Mouse (Mus musculus): ENCODE results near the gene Olfr606. TPM values are rescaled to one million over a fixed set of nuclear protein-coding genes. Genes with fewer than 3 reads are reported as not detected.

Olfr606 gene
- not detected in 2 replicates for polyA plus RNA-seq (2015; fragmentation: Nextera tagmentation; extraction: Ambion mirVana)

GRCm38 (mm10) chr7:103448746-103449145 lies at the start of gene Olfr606:
TSS of gene Olfr606 (plus strand) at chr7:103449046.

GRCm38 (mm10) chr7:103414772-103415171 lies 34.1 kb upstream of the Olfr606 start, which contains the start of gene Usp17lc:
TSS of gene Usp17lc (plus strand) at chr7:103415072.

GRCm38 (mm10) chr7:103445339-103445738 lies 3.5 kb upstream of the Olfr606 start, which contains the start of gene Olfr605:
TSS of gene Olfr605 (minus strand) at chr7:103445439.

GRCm38 (mm10) chr7:103469577-103469976 lies 20.7 kb downstream of the Olfr606 start, which contains the start of gene Olfr608:
TSS of gene Olfr608 (plus strand) at chr7:103469877.

GRCm38 (mm10) chr7:103497962-103498361 lies 49.1 kb downstream of the Olfr606 start, which contains the start of gene Olfr609:
TSS of gene Olfr609 (minus strand) at chr7:103498062.

Other genes starting within 250 kb of the Olfr606 start
- gene Olfr593, start 237.2 kb upstream of the Olfr606 start, polyA plus RNA-seq (2015; fragmentation: Nextera tagmentation; extraction: Ambion mirVana): not detected in 2 replicates
- not detected in 2 replicates for gene Olfr594, start 232.1 kb upstream of the Olfr606 start, polyA plus RNA-seq (2015; fragmentation: Nextera tagmentation; extraction: Ambion mirVana)
- gene Usp17ld, start 196.5 kb upstream of the Olfr606 start, polyA plus RNA-seq (2015; fragmentation: Nextera tagmentation; extraction: Ambion mirVana): not detected in 2 replicates
- gene Olfr596, start 143.4 kb upstream of the Olfr606 start, polyA plus RNA-seq (2015; fragmentation: Nextera tagmentation; extraction: Ambion mirVana): not detected in 2 replicates
- gene Olfr597, start 132.7 kb upstream of the Olfr606 start, polyA plus RNA-seq (2015; fragmentation: Nextera tagmentation; extraction: Ambion mirVana): not detected in 2 replicates
- not detected in 2 replicates for gene Olfr598, start 125.5 kb upstream of the Olfr606 start, polyA plus RNA-seq (2015; fragmentation: Nextera tagmentation; extraction: Ambion mirVana)
- not detected in 2 replicates for gene Olfr599, start 113.1 kb upstream of the Olfr606 start, polyA plus RNA-seq (2015; fragmentation: Nextera tagmentation; extraction: Ambion mirVana)
- gene Olfr600, start 99.4 kb upstream of the Olfr606 start, polyA plus RNA-seq (2015; fragmentation: Nextera tagmentation; extraction: Ambion mirVana): not detected in 2 replicates
- not detected in 2 replicates for gene Olfr601, start 86.4 kb upstream of the Olfr606 start, polyA plus RNA-seq (2015; fragmentation: Nextera tagmentation; extraction: Ambion mirVana)
- not detected in 2 replicates for gene Olfr603, start 62.9 kb upstream of the Olfr606 start, polyA plus RNA-seq (2015; fragmentation: Nextera tagmentation; extraction: Ambion mirVana)
- gene Usp17lc, start 34.0 kb upstream of the Olfr606 start, polyA plus RNA-seq (2015; fragmentation: Nextera tagmentation; extraction: Ambion mirVana): not detected in 2 replicates
- not detected in 2 replicates for gene Olfr605, start 3.6 kb upstream of the Olfr606 start, polyA plus RNA-seq (2015; fragmentation: Nextera tagmentation; extraction: Ambion mirVana)
- not detected in 2 replicates for gene Olfr607, start 15.1 kb downstream of the Olfr606 start, polyA plus RNA-seq (2015; fragmentation: Nextera tagmentation; extraction: Ambion mirVana)
- gene Olfr608, start 20.8 kb downstream of the Olfr606 start, polyA plus RNA-seq (2015; fragmentation: Nextera tagmentation; extraction: Ambion mirVana): not detected in 2 replicates
- gene Olfr609, start 49.0 kb downstream of the Olfr606 start, polyA plus RNA-seq (2015; fragmentation: Nextera tagmentation; extraction: Ambion mirVana): not detected in 2 replicates
- gene Olfr610, start 63.1 kb downstream of the Olfr606 start, polyA plus RNA-seq (2015; fragmentation: Nextera tagmentation; extraction: Ambion mirVana): not detected in 2 replicates
- not detected in 2 replicates for gene Olfr611, start 71.8 kb downstream of the Olfr606 start, polyA plus RNA-seq (2015; fragmentation: Nextera tagmentation; extraction: Ambion mirVana)
- not detected in 2 replicates for gene Olfr612, start 93.7 kb downstream of the Olfr606 start, polyA plus RNA-seq (2015; fragmentation: Nextera tagmentation; extraction: Ambion mirVana)
- gene Olfr613, start 99.0 kb downstream of the Olfr606 start, polyA plus RNA-seq (2015; fragmentation: Nextera tagmentation; extraction: Ambion mirVana): not detected in 2 replicates
- gene Olfr615, start 107.0 kb downstream of the Olfr606 start, polyA plus RNA-seq (2015; fragmentation: Nextera tagmentation; extraction: Ambion mirVana): not detected in 2 replicates
- not detected in 2 replicates for gene Olfr616, start 120.1 kb downstream of the Olfr606 start, polyA plus RNA-seq (2015; fragmentation: Nextera tagmentation; extraction: Ambion mirVana)
- gene Olfr617, start 124.0 kb downstream of the Olfr606 start, polyA plus RNA-seq (2015; fragmentation: Nextera tagmentation; extraction: Ambion mirVana): not detected in 2 replicates
- not detected in 2 replicates for gene Olfr618, start 141.1 kb downstream of the Olfr606 start, polyA plus RNA-seq (2015; fragmentation: Nextera tagmentation; extraction: Ambion mirVana)
- not detected in 2 replicates for gene Olfr619, start 151.5 kb downstream of the Olfr606 start, polyA plus RNA-seq (2015; fragmentation: Nextera tagmentation; extraction: Ambion mirVana)
- gene Olfr620, start 163.5 kb downstream of the Olfr606 start, polyA plus RNA-seq (2015; fragmentation: Nextera tagmentation; extraction: Ambion mirVana): not detected in 2 replicates
- not detected in 2 replicates for gene Olfr622, start 193.7 kb downstream of the Olfr606 start, polyA plus RNA-seq (2015; fragmentation: Nextera tagmentation; extraction: Ambion mirVana)
- not detected in 2 replicates for gene Olfr623, start 214.7 kb downstream of the Olfr606 start, polyA plus RNA-seq (2015; fragmentation: Nextera tagmentation; extraction: Ambion mirVana)
- 0.02 and 0.08 TPM in 2 replicates for gene Olfr624, start 222.1 kb downstream of the Olfr606 start, polyA plus RNA-seq (2015; fragmentation: Nextera tagmentation; extraction: Ambion mirVana)
- gene Olfr625-ps1, start 233.7 kb downstream of the Olfr606 start, polyA plus RNA-seq (2015; fragmentation: Nextera tagmentation; extraction: Ambion mirVana): not detected in 2 replicates